Mouse (Mus musculus) spleen, postnatal 14 days (tissue): ENCODE measurements around the gene F11r.

Experiments
- DNase-seq, 2 experiments: peaks; one replicate each; pipeline ENCODE4 v3.0.0; 2021 to 2022; ENCODE audit warnings: low spot score in 2 of 2

Gene F11r

DNA sequence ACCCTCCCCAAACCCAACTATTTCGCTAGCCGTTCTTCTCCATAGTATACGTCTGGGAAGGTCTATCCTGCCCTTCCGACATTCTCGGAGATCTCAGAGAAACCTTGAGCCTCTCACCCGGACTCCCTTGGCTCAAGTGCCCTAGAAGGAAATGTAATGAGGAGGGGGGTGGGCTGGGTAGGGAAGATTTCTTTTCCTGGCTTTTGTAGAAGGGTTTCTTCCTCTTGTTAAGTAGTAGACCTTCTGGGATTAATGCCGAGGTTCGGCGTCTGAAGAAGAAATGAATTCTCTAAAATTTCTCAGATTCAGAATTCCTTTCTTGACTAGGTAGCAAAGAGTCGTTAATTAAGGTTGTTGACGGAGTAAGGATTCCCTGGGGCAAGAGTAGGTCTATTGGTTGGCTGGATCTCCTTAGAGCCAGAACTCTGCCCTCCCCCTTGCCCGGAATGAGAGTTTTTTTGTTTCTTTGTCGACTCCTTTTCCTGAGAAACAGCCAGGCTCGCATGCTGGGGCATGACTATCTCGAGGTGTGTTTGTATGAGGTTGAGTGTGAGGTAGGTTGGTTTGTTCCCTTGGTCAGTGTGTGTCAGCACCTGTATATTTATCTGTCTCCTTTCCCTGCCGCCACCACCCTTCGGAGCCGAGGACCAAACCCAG lies 807 bp downstream of the F11r start:
- DNase-seq, result no peak

DNA sequence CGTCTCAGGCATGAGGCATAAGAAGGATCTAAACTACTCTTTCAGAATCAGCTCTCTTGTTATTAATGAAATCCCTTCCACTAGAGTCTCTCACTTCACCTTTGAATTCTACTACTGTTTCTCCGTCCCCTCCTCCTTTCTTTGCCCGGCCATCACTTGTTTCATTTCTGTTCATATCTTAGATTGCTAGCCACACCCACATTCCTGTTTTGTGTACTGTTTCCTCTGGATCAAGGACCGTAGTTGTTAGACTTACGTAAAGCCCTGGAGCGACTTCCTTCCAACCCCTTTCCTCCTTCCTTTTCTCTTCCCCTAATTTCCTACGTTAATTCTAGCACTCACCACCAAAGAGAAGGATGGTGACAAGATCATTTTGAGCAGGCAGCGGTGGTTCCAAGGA lies 1.7 kb downstream of the F11r start:
- DNase-seq, result no peak

DNA sequence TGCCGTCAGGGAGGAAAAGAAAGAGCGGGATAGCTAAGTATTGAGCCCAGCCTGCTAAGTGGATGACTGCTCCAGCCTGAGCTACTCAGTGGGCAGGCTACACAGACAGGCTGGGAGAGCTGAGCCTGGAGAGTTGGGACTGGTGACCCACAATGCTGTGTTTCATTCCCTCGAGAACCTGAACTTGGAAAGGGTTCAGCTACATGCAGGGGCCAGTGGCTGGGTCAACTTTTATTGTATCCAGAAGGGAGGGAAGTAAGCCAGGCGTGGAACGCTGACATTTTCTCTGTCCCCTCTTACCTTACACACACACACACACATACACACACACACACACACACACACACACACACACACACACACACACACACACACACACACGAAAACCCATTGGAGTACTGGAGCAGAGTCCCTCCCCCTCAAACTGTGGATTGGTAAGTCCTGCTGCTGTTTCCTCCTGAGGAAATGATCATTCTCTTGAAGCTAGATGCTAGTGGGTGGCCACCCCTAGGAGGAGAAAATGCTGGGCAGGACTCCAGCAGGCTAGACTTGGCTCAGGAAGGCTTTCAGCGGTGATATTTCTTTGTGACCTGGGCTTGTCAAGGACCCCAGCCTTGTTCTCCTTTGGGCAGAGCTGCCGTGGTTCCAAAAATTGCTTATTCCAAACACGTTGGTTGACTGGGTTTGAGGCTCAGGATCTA lies 2.8 kb downstream of the F11r start:
- no peak for DNase-seq

DNA sequence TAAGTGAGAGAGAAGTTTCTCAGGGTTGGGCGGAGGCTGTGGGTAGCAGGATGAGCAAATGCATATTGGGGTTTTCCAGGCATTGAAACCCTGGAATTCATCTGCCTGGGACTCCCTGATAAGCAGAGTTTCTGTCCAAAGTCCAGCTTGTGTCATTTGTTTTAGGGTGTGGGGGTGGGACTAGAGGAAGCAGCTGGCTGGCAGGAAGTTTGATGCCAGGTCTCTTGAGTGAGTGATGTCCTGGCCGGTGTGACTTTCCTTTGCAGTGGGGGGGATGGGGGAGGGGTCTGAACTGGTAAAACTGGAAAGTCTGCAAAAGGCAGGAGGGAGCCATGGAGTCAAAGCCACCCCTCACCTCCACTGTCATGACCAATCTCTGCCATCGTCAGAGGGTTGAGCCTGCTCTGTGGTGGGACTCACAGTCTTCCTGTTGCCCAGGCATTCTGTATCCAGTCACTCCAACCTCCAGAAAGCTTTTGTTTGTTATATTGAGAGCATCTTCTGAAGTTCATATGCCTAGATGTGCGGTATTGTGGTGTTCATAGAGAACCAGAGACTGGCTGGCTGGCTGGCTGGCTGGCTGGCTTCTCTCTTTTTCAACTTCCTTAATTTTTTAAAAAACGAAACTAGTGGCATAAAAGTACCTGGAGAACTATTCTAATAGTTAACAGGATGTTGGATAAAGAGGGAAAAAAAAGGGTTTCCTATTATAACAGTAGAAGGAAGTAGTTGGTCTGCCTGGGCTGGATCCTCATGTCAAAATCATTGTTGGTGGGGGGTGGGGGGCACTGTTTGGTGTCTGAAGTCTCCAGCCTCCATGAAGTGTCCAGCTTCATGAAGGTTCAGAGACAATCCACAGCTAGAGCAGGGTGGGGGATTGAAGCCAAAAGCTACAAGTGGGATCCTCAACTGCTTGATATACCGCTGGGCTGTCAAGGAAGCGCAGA lies 4.4 kb downstream of the F11r start:
- DNase-seq, result no peak

DNA sequence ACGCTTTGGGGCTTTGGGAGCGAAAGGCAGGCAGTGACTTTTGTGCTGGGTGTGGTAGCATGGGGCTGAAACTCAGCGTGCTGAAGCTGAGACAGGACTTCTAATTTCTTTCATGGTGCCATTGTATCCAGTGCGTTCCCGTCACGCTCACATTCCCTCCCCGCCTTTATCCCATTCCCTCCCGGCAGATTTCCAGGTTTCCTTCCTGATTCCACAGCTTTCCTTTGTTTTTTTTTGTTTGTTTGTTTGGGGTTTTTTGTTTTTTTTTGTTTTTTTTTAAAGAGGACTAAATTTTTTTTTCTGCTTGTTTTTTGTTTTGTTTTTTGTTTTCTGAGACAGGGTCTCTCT lies 5.1 kb downstream of the F11r start:
- no peak for DNase-seq

DNA sequence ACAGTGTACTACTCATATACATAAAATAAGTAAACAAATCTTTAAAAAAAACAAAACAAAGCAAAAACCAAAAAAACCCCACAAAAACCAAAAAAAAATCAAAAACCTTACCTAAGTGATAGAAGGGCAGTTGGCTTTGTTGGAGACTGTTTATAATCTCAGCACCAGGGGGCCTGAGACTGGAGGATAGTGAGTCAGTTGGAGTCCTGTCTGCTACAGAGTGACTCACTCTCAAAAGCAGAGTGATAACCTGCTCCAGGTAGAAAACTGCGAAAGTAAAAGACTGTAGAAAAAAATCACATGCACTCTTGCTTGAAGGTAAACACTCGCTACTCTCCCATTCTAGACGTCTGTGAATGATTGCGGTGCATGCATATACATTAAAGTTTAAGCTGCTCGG lies 7.7 kb downstream of the F11r start:
- DNase-seq, result no peak

DNA sequence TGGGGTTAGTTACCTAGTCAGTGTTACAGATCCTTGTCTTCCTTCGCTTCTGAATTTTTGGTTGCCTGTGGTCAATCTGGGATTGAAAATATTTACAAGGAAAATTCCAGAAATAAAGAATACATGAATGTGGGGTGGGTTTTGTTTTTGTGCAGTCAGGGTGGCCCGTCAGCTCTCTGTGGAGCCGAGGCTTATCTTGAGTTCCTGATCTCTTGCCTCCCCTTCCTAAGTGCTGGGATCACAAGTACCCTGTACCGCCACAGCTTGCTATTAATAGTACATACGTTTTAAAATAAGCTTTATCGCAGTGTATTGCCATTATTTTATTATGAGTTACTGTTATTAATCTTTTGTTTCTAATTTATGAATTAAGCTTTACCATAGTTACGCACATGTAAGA lies 9.5 kb downstream of the F11r start:
- DNase-seq, result no peak

DNA sequence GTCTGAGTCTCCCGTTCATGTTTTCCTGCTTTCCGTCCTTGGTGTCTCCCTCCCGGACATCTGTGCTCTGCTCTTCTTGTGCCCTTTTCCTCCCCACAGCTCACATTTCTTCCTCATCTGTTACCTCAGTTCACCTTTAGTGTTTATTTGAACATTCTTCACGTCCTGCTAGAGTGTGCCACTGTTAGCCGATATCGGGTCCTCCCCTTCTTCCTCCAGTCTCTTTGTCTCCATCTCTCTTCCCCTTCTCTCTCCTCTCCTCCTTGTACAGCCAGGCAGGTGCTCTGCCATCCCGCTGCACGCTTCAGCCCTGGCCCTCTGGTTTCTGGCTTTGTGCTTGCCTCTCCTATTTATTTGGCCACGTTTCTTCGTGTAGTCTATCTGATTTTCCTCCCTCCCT lies 10.4 kb downstream of the F11r start:
- DNase-seq, result no peak

DNA sequence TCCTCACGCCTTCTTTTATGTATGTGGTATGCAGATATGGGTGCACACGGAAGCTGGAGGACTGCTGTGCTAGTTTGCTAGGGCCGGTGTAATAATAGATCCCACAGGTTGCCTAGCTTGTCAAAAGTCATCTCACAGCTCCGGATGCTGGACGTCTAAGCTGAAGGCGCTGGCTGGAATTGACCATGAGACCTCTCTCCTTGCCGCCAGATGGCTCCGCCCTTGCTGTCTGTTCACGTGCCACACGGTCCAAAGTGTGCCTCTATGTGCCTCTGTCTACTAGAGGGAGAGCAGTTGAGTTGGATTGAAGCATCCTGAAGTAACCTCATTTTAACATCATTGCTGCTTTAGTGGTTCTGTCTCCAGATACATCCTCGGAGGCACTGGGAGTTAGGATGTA lies 12.7 kb downstream of the F11r start:
- DNase-seq, result no peak

DNA sequence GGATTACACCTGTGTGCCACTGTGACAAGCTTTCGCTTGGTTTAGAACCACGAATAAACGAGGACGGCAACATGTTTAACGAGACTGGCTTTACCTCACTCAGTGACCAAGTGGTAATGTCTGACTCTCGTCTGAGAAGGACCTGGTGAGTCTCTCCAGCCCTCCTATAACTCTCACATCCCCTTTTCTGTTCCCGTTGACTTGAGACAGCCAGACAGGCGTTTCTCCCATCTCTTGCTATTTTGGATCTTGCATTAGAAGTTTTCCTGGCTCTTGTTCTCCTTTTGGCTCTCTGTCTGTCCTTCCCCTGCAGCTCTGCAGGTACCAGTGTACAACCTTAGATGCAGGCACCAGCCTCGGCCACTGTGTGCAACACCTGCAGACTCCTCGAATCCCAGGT lies 13.7 kb downstream of the F11r start:
- DNase-seq, result no peak

DNA sequence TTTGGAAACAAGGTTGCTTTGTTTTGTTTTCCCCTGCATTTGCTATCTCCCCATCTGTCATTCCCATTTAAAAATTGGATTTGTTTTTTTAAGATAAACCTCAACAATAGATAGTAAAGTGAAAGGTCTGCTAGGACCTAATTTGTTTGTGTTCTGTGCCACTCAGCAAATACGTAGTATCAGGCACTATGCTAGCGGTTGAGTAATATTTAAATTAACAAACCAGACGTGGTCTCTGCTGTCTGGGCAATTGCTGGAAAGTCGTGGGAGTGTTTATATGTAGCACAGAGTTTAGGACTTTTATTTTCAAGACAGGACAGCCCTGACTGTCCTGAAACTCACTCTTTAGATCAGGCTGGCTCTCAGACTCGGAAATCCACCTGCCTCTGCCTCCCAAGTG lies 15.2 kb downstream of the F11r start:
- DNase-seq, result no peak

DNA sequence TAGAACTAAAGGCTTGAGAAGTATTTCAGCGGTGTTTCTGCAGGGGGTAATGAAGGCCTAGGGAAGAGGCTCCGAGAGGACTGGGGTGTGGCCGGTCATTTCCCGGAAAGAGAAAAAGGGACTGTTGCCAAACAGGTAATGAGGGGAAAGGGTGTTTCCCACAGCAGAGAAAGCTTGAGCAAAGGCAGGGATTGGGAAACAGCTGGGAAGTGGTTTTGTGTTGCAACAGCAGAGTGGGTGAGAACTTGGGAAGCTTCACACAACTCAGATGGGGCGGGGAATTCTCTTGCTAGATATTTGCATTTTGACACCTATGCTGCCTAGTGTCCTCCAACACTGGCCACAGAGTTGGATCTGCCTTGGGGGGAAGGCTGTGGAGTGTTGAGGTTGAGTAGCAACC lies 15.6 kb downstream of the F11r start:
- DNase-seq, result no peak

DNA sequence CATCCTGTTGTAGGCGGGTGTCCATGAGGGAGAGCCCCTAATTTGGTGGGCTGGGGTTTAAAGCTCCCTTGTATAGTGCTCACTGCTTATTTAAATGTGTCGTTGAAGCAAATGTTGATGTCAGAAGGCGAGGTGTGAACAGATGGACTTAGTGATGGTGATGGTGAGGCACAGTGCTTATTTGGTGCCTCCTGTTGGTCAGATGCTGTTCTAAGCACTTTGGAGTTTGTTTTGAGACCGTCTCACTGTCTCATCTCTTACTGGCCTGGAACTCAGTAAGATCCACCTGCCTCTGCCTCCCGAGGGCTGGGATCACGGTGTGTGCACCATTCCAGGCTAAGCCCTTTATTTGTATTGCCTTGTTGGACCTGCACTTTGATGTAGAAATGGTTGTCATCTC lies 17.6 kb downstream of the F11r start:
- no peak for DNase-seq

DNA sequence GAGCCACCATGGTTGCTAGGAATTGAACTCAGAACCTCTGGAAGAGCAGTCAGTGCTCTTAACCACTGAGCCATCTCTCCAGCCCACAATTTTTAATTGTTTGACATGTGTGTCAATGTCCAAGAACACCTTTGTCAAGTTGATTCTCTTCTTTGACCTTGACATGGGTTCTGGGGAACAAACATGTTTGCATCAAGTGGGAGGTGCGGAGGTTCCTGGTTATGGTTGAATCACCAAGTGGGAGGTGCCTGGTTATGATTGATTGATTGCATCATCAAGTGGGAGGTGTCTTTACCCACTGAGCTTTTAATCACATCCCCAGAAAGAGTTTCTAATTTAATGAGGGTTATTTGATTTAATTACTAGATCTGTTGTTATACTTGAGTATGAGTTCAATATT lies 20.2 kb downstream of the F11r start:
- DNase-seq, result no peak

DNA sequence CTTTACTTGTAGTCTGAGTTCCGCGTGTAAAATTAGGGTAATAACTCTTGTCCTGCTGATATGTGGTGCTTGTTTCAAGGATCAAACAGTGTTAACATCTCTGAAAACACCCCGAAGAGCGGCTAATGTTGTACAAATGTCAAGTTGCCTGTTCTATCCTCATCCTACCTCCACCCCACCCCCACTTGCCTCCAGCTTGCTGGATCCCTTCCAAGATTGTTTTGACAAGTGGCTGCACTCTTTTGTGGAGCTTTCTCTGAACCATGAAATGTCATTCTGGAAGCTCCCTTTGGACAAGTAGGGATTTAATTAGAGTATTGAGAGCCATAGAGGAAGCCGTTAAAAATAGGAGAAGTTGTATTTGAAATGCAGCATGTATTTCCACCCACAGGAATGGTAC lies 22.5 kb downstream of the F11r start:
- no peak for DNase-seq

DNA sequence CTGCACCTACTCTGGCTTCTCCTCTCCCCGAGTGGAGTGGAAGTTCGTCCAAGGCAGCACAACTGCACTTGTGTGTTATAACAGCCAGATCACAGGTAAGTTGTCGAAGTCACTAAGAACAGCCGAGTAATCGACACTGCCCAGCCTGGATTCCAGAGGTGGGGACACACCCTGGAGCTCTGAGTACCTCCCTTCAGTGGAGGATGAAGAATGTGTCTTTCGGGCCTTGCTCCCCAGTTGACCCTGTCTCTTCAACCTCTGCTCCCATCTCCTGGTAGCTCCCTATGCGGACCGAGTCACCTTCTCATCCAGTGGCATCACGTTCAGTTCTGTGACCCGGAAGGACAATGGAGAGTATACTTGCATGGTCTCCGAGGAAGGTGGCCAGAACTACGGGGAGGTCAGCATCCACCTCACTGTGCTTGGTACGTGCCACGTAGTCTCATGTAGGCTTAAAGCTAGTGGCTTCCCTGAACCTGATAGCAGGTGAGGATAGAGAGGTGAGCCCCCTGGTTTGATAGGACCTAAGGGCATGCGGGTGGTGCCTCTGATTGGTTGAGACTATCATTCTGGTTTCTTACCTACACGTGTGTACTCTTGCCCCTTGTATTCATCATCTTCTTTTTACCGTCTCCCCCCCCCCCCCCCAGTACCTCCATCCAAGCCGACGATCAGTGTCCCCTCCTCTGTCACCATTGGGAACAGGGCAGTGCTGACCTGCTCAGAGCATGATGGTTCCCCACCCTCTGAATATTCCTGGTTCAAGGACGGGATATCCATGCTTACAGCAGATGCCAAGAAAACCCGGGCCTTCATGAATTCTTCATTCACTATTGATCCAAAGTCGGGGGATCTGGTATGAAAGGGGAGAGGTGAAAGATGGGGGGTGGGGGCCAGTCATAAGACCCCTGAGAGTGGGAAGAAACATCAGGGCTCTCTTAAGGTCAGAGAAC lies 23.5 kb downstream of the F11r start:
- no peak for DNase-seq

DNA sequence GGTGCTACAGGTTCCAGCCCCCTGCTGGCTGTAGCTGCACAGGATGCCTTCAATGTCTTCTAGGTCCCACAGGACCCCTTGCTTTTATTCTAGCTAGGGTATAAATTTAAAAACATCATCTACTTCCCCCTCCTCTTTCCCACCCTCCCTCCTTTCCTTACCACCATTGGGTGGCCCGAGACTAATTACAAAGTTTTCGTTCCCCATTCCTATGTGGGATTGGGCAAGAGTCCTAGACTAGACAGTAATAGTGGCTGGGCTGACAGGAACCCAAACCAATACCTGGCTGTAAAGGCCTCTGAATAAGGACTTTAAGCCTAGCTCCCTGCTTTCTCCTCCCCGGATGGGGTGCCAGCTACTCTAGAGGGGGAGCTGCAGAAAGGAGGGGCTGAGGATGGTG lies 25.8 kb downstream of the F11r start:
- DNase-seq, result no peak

DNA sequence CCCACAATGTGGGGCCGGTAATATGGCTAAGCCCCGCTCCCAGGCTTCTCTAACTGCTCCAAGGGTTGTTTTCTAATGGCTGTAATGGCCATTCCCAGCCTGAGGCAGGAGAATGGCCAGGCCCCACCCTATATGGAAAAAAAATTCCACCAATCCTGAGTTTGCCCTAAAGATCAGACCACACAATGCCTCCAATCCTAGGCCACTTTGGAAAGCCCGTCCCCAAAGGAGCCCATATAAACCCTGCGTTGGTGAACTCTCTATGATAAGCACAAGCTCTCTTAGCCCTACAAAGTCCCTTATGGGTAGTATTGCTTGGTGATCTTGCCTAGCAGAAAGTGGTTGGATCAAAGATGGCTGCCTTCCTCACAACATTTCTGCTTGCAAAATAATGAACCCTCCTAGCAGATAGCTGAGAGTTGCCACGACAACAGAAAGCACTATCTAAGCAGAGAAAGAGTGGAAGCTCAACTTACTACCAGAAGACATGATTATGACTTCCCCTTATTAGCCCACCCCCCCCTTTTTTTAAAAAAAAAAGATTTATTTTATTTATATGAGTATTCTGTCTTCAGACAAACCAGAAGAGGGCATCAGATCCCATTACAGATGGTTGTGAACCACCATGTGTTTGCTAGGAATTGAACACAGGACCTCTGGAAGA lies 28.5 kb downstream of the F11r start:
- DNase-seq, result no peak

DNA sequence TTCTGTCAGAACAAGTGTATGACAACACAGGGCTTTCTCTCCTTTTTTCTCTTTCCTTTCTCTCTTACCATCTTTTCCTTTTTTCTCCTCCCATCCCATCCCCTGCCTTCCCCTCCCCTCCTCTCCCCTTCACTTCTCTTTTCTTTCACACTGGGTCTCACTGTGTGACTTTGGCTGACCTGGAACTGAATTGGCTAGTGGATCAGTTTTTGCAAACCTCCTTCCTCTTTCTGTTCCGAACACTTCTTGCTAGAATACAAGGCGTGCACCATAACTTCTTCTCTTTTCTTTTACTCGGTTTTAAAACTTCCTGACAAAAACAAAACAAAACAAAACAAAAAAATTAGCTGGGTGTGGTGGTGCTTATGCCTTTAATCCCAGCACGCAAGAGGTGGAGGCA lies 29.2 kb downstream of the F11r start:
- no peak for DNase-seq

DNA sequence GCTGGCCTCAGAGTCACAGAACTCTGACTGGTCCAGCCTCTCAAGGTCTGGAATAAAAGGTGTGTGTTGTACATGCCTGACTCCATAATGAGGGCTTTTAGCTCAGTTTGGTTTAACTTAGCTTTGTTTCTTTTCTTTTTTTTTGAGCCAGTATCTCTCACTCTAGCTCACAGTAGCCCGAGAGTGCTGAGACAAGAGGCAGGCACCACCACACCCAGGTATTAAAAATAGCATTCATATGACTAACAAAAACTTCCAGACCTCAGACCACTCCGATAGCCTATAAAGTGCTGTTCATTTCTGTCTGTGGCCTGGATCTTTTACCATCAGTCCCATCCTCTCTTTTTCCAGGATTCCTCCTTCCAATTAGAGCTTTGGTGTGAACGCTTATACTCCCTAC lies 32.3 kb downstream of the F11r start:
- no peak for DNase-seq

DNA sequence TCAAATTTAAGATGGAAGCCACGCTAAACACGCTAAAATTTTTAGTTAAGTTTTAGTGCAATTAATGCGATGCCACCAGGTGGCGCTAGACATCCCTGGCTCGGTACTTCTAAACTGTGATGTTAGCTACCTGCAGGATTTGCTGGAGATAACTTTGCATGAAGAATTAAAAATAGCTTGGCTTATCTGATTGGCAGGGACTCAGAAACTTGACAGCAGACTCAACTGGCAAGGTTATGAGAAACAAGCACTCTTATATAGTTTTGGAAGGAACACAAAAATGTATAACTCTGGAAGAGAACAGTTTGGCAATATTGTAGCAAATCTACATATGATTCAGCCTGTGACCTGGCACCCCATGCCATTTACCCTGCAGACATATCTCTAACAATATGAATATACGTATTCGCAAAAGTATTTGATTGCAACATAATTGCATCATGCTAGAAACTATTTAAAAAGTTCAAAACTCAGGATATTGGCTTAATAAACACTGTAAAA lies 33.1 kb downstream of the F11r start:
- DNase-seq, result peak; percentile 19 to 59
